Mouse (Mus musculus) CH12.LX (cell line): ENCODE data around the gene Espn. TPM values are rescaled to one million over a fixed set of nuclear protein-coding genes. Genes with fewer than 3 reads are reported as not detected.

Experiments used
- DNase-seq: peaks from one replicate; pipeline ENCODE4 v3.0.0-alpha.2; 2013; ENCODE audit errors: extremely low read depth
- H3K27ac ChIP-seq: 2 replicates; pipeline ENCODE4 v1.5.1; 2012; ENCODE audit warnings: low read depth, mild to moderate bottlenecking, control low read depth, moderate library complexity; ENCODE audit not compliant: insufficient read depth
- H3K27me3 ChIP-seq: replicated peaks from 2 replicates; pipeline ENCODE3; 2012; ENCODE audit warnings: inconsistent platforms
- H3K36me3 ChIP-seq, 2 experiments: replicated peaks in 1 of 2; 2 replicates each; pipeline versions ENCODE3 to v1.6.1; 2012; ENCODE audit warnings: inconsistent platforms in 1 of 2, low read length in 1 of 2, mild to moderate bottlenecking in 1 of 2, mixed read lengths in 1 of 2, moderate library complexity in 1 of 2; ENCODE audit not compliant: control insufficient read depth in 1 of 2, insufficient read depth in 1 of 2
- H3K4me1 ChIP-seq, 2 experiments: 2 replicates each; pipeline ENCODE4 v1.6.1; 2012; ENCODE audit warnings: inconsistent platforms in 1 of 2, moderate library complexity in 1 of 2; ENCODE audit not compliant: insufficient read depth in 2 of 2, control insufficient read depth in 1 of 2
- H3K4me2 ChIP-seq: 2 replicates; pipeline ENCODE4 v1.6.1; 2012; ENCODE audit warnings: low read depth, mild to moderate bottlenecking, control low read depth; ENCODE audit not compliant: poor library complexity, insufficient read depth, severe bottlenecking
- H3K4me3 ChIP-seq, 3 experiments: fragments of 150-350 bp in 1 of 3; sonication (generic) in 1 of 3; replicated peaks in 1 of 3; 2 replicates each; pipeline versions ENCODE3 to v1.5.1; 2011 to 2012; ENCODE audit warnings: low read depth in 2 of 3, low read length in 2 of 3, mild to moderate bottlenecking in 2 of 3, moderate library complexity in 2 of 3, control low read depth in 1 of 3, improper control_type of control experiment in 1 of 3, inconsistent platforms in 1 of 3, mixed read lengths in 1 of 3; ENCODE audit not compliant: poor library complexity in 1 of 3
- H3K79me2 ChIP-seq: replicated peaks from 2 replicates; pipeline ENCODE4 v1.6.1; 2012; ENCODE audit warnings: mild to moderate bottlenecking, moderate library complexity; ENCODE audit not compliant: control insufficient read depth, poor library complexity, insufficient read depth, severe bottlenecking; ENCODE audit errors: extremely low read depth
- H3K9ac ChIP-seq: 2 replicates; pipeline ENCODE4 v1.6.1; 2012; ENCODE audit warnings: low read depth, mild to moderate bottlenecking, control low read depth, moderate library complexity; ENCODE audit not compliant: insufficient read depth
- H3K9me3 ChIP-seq: replicated peaks from 2 replicates; pipeline ENCODE3; 2012; ENCODE audit warnings: low read length, inconsistent platforms, mixed read lengths
- CHD1 ChIP-seq: IDR thresholded peaks from 2 replicates; pipeline ENCODE4 v1.6.1; 2012; ENCODE audit warnings: low read depth, low read length, improper control_type of control experiment, inconsistent platforms
- CHD2 ChIP-seq: IDR thresholded peaks from 2 replicates; pipeline ENCODE4 v1.6.1; 2011; ENCODE audit warnings: low read length, improper control_type of control experiment
- E2F4 ChIP-seq: IDR thresholded peaks from 2 replicates; pipeline ENCODE4 v1.6.1; 2011; ENCODE audit warnings: low read depth, low read length, improper control_type of control experiment; ENCODE audit not compliant: insufficient replicate concordance
- ELF1 ChIP-seq: IDR thresholded peaks from 2 replicates; pipeline ENCODE4 v1.6.1; 2014; ENCODE audit warnings: low read depth, mild to moderate bottlenecking, inconsistent platforms, low read length, improper control_type of control experiment
- EP300 ChIP-seq: IDR thresholded peaks from 2 replicates; pipeline ENCODE4 v1.6.1; 2011; ENCODE audit warnings: low read length, improper control_type of control experiment
- GABPA ChIP-seq: IDR thresholded peaks from 2 replicates; pipeline ENCODE4 v1.6.1; 2012; ENCODE audit warnings: low read depth, low read length, improper control_type of control experiment, inconsistent platforms; ENCODE audit not compliant: insufficient replicate concordance
- MAFK ChIP-seq: IDR thresholded peaks from 2 replicates; pipeline ENCODE4 v1.6.1; 2011; ENCODE audit warnings: low read length, improper control_type of control experiment; ENCODE audit not compliant: insufficient replicate concordance
- MAZ ChIP-seq: IDR thresholded peaks from 2 replicates; pipeline ENCODE4 v1.6.1; 2012; ENCODE audit warnings: low read depth, mild to moderate bottlenecking, inconsistent platforms, low read length, improper control_type of control experiment, moderate library complexity
- MEF2A ChIP-seq: IDR thresholded peaks from 2 replicates; pipeline ENCODE4 v1.6.1; 2014; ENCODE audit warnings: low read depth, mild to moderate bottlenecking, inconsistent platforms, low read length, improper control_type of control experiment, borderline replicate concordance
- NELFE ChIP-seq: IDR thresholded peaks from 2 replicates; pipeline ENCODE4 v1.6.1; 2011; ENCODE audit warnings: low read depth, low read length, improper control_type of control experiment
- POLR2A ChIP-seq: IDR thresholded peaks from 2 replicates; pipeline ENCODE4 v1.6.1; 2011; ENCODE audit warnings: low read depth, mild to moderate bottlenecking, improper control_type of control experiment, low read length
- SIN3A ChIP-seq: IDR thresholded peaks from 2 replicates; pipeline ENCODE4 v1.6.1; 2012; ENCODE audit warnings: low read length, improper control_type of control experiment, inconsistent platforms
- TBP ChIP-seq: conservative IDR thresholded peaks from 2 replicates; pipeline ENCODE4 v1.6.1; 2011; ENCODE audit warnings: low read depth, low read length, improper control_type of control experiment
- TCF12 ChIP-seq: IDR thresholded peaks from 2 replicates; pipeline ENCODE4 v1.6.1; 2014; ENCODE audit warnings: low read depth, mild to moderate bottlenecking, inconsistent platforms, low read length, improper control_type of control experiment
- USF1 ChIP-seq: IDR thresholded peaks from 2 replicates; pipeline ENCODE4 v1.6.1; 2014; ENCODE audit warnings: low read depth, mild to moderate bottlenecking, inconsistent platforms, low read length, improper control_type of control experiment
- USF2 ChIP-seq: conservative IDR thresholded peaks from 2 replicates; pipeline ENCODE4 v1.6.1; 2011; ENCODE audit warnings: low read depth, low read length, improper control_type of control experiment
- ZKSCAN1 ChIP-seq: IDR thresholded peaks from 2 replicates; pipeline ENCODE4 v1.6.1; 2012; ENCODE audit warnings: low read depth, inconsistent platforms, low read length, improper control_type of control experiment, borderline replicate concordance
- ZMIZ1 ChIP-seq: IDR thresholded peaks from 2 replicates; pipeline ENCODE4 v1.6.1; 2012; ENCODE audit warnings: low read depth, mild to moderate bottlenecking, inconsistent platforms, low read length, improper control_type of control experiment
- ZNF384 ChIP-seq: IDR thresholded peaks from 2 replicates; pipeline ENCODE4 v1.6.1; 2012; ENCODE audit warnings: low read depth, low read length, improper control_type of control experiment, inconsistent platforms
- dilution Hi-C: fragments of 300-500 bp; cut with MboI; formaldehyde crosslinking; loops from 2 replicates; pipeline ENCODE4 v1.14.3; 2020; ENCODE audit warnings: low sequenced_read_pairs; ENCODE audit not compliant: extremely low pct_unique_long_range_greater_than_20kb, extremely low pct_ligation_motif_present
- in situ Hi-C: fragments of 300-500 bp; cut with MboI; formaldehyde crosslinking; loops from 3 replicates; pipeline ENCODE4 v1.14.3; 2019; ENCODE audit warnings: low sequenced_read_pairs, low pct_ligation_motif_present, low pct_unique_long_range_greater_than_20kb, mixed read lengths
- polyA plus RNA-seq: library from polyadenylated mRNA; unstranded; fragments of >175 nt; gene quantifications from 2 replicates; pipeline ENCODE4 v1.2.1, GENCODE M21; 2012; ENCODE audit warnings: low read depth; ENCODE audit not compliant: insufficient read length
- total RNA-seq, 2 experiments: library from RNA; depleted of rRNA; stranded (reverse); fragments of 300-350 nt in 1 of 2; fragments of >200 nt in 1 of 2; gene quantifications; 2 replicates each; pipeline ENCODE4 v1.2.3; 2012 to 2014

Gene Espn
- total and polyA plus RNA-seq, 3 experiments: 0.25 TPM; not detected in 2

GRCm38 (mm10) chr4:152077191-152077590 is 75.0 kb downstream of the Espn start:
- Histone ChIP-seq H3K9me3 (peaks cover 5% of the 10 kb centered on the region), H3K4me3 (no peak overlapping the region), H3K27me3 (peaks cover 24% of the 10 kb centered on the region), H3K4me2 (no peak overlapping the region)
- DNase-seq: no peak
- in situ Hi-C loops: loop anchor here (5.0 kb wide), 1 partner anchor 35 kb away; no protein-coding TSS in a partner anchor
- TF ChIP-seq ZKSCAN1: no peak
- TF ChIP-seq CHD2: no peak
- TF ChIP-seq GABPA: no peak
- no peak for TF ChIP-seq ELF1
- TF ChIP-seq NELFE: no peak
- TF ChIP-seq ZMIZ1: no peak
- TF ChIP-seq POLR2A: no peak
- no peak for TF ChIP-seq SIN3A
- TF ChIP-seq USF2: no peak
- no peak for TF ChIP-seq ZNF384
- no peak for TF ChIP-seq MAZ
- no peak for TF ChIP-seq USF1
- TF ChIP-seq TCF12: no peak
- no peak for TF ChIP-seq MAFK
- TF ChIP-seq E2F4: no peak
- no peak for TF ChIP-seq MEF2A
- no peak for TF ChIP-seq CHD1
- TF ChIP-seq EP300: no peak
- TF ChIP-seq TBP: no peak
- TF ChIP-seq, all 38 proteins: peak for 0
- H3K9ac ChIP-seq: no peak overlapping the region
- H3K79me2 ChIP-seq: no peaks in the 10 kb centered on the region
- H3K36me3 ChIP-seq: no peaks in the 10 kb centered on the region
- H3K4me1 ChIP-seq: peaks cover 7 to 13% of the 10 kb centered on the region in 2 experiments; a peak in 3 of 4 replicates
- H3K27ac ChIP-seq: no peak overlapping the region
- dilution Hi-C loops: no loop called here

- H3K27ac ChIP-seq: no peak overlapping the region
- peaks cover 10 to 12% of the 10 kb centered on the region in 2 experiments for H3K4me1 ChIP-seq
- no peak for DNase-seq
- in situ Hi-C loops: no loop called here
- peaks cover 17% of the 10 kb centered on the region for H3K27me3 ChIP-seq
- H3K9me3 ChIP-seq: peaks cover 5% of the 10 kb centered on the region
- no peaks in the 10 kb centered on the region for H3K36me3 ChIP-seq
- dilution Hi-C loops: no loop called here
- TF ChIP-seq GABPA: no peak
- no peaks in the 10 kb centered on the region for H3K79me2 ChIP-seq
- no peak overlapping the region for H3K9ac ChIP-seq
- H3K4me2 ChIP-seq: no peak overlapping the region
- no peak overlapping the region for H3K4me3 ChIP-seq
Measured at GRCm38 (mm10) chr4:152074548-152074947, 77.6 kb downstream of the Espn start.
